Comparison of ENCODE assay signal across 13 mouse cellular contexts in genomic region chr14:27405452-27405851, GRCm38 (mm10). TPM values are rescaled to one million over a fixed set of nuclear protein-coding genes. Genes with fewer than 3 reads are reported as not detected.
DNase-seq lines count a peak whose midpoint lies in the region; ATAC-seq and TF ChIP-seq lines count a peak whose summit lies in the region.
"Had no signal": no experiment of that assay in that cellular context is flagged by ENCODE, and none has a peak within 500 bp of the region (broad histone marks: within the 10 kb centered on the region; RNA-seq: fewer than 3 reads in every experiment).

No protein-coding gene starts in this region.

- no peaks in the 10 kb centered on the region; the same call in 1 of the 2 replicates for H3K9me3 ChIP-seq in lung, postnatal 0 days (ENCODE audit: low read length)

- no peak overlapping the region for H3K9ac ChIP-seq in lung, postnatal 0 days (replicated peaks; ENCODE audit: low read depth)
- H3K9ac ChIP-seq: lung, embryonic 14.5 days had no signal

- 82% methylated on average over 4 of the region's 4 CpGs for WGBS in lung, postnatal 0 days

- ATAC-seq in lung, postnatal 0 days: no peak
- ATAC-seq in monocyte, adult 5-6 weeks (replicated peaks; ENCODE audit: insufficient number of reproducible peaks, low FRiP score, low TSS enrichment, poor library complexity, severe bottlenecking): peak; percentile 81
- ATAC-seq: forebrain, embryonic 16.5 days; hindbrain, embryonic 16.5 days had no signal

- no peak overlapping the region for H3K27ac ChIP-seq in lung, postnatal 0 days (ENCODE audit: low read length)

- TF ChIP-seq EP300 in lung, postnatal 0 days (IDR thresholded peaks at IDR 0.05): no peak

- TF ChIP-seq CTCF in lung, postnatal 0 days (IDR thresholded peaks at IDR 0.05): no peak

- H3K36me3 ChIP-seq in lung, postnatal 0 days (ENCODE audit: insufficient read depth, low read length): peaks cover 3% of the 10 kb centered on the region; the same call in 1 of the 2 replicates

- H3K4me3 ChIP-seq in lung, postnatal 0 days (ENCODE audit: low read depth, low read length): no peak overlapping the region

- no peaks in the 10 kb centered on the region for H3K4me1 ChIP-seq in lung, postnatal 0 days (ENCODE audit: insufficient read depth, low read depth, low read length)

- H3K4me2 ChIP-seq in lung, postnatal 0 days (replicated peaks; ENCODE audit: low read depth, low read length): no peak overlapping the region
- H3K4me2 ChIP-seq: lung, embryonic 14.5 days had no signal

- peak; percentile 16 for DNase-seq in lung, postnatal 0 days (ENCODE audit: low spot score)
- DNase-seq in lung, postnatal 14 days: no peak
- DNase-seq in adipocyte (ENCODE audit: low spot score): peak; percentile 19
- DNase-seq in thymus, postnatal 4 days: peak; percentile 55
- DNase-seq in cerebellum, adult 8-10 months: no peak
- DNase-seq in right cerebral cortex, postnatal 14 days: no peak
- DNase-seq in kidney, postnatal 4 days: no peak
- DNase-seq: cerebellum, postnatal 14 days; layer of hippocampus, adult 9-11 months; lung, embryonic 14.5 days had no signal

- no peaks in the 10 kb centered on the region for H3K27me3 ChIP-seq in lung, postnatal 0 days (replicated peaks; ENCODE audit: insufficient read depth, low read length)

RNA-seq across cellular contexts. Expression of gene Fam208a, which starts 23.2 kb away (rescaled TPM):
- 11.8 and 15.0 TPM in 2 replicates for polyA plus RNA-seq in lung, postnatal 0 days (2015; fragmentation: Nextera tagmentation; extraction: Ambion mirVana)
- 43.6 to 86.7 TPM (median 53.9 TPM) in 3 replicates for total RNA-seq in monocyte, adult 5-6 weeks (2017)

Comparison
In these comparisons a context has a peak if more than half of its experiments do, and no peak if none do; other contexts are left out.
1. DNase-seq: peak in lung, postnatal 0 days (single experiment), adipocyte (single experiment) and thymus, postnatal 4 days (single experiment); none in lung, postnatal 14 days (single experiment), cerebellum, adult 8-10 months (single experiment), right cerebral cortex, postnatal 14 days (single experiment) and kidney, postnatal 4 days (0 of 2).